Mouse (Mus musculus): Measurements from ENCODE around the gene Kif17. TPM values are rescaled to one million over a fixed set of nuclear protein-coding genes. Genes with fewer than 3 reads are reported as not detected.

Kif17 gene
- 0.52 and 0.72 TPM in 2 replicates for polyA plus RNA-seq (2012; rRNA removed)

GRCm38 (mm10) chr4:138250088-138250960 lies at the start of gene Kif17, which contains the start of gene Sh2d5:
Gene Kif17 (plus strand): TSS chr4:138250435.
Gene Sh2d5 (plus strand): TSS chr4:138250403.
- peak; percentile 44 for DNase-seq (ENCODE audit: low spot score)

- no peak for DNase-seq (ENCODE audit: low spot score)
These were observed 49.5 kb upstream of the Kif17 start for GRCm38 (mm10) chr4:138200769-138201168.

- no peak for DNase-seq (ENCODE audit: low spot score)
These were observed 48.5 kb upstream of the Kif17 start for GRCm38 (mm10) chr4:138201696-138202095.

- DNase-seq (ENCODE audit: low spot score), result no peak
These were observed 40.1 kb upstream of the Kif17 start for GRCm38 (mm10) chr4:138210116-138210515.

GRCm38 (mm10) chr4:138213861-138214260 lies 36.4 kb upstream of the Kif17 start:
- no peak for DNase-seq (ENCODE audit: low spot score)

- DNase-seq (ENCODE audit: low spot score), result no peak
These were observed 34.5 kb upstream of the Kif17 start for GRCm38 (mm10) chr4:138215671-138216199.

- peak; percentile 75 for DNase-seq (ENCODE audit: low spot score)
These were observed 33.9 kb upstream of the Kif17 start, which contains the start of gene Hp1bp3 for GRCm38 (mm10) chr4:138216200-138216890. Gene Hp1bp3 (plus strand): TSS chr4:138216296.

- DNase-seq (ENCODE audit: low spot score), result peak; percentile 96
These were observed 33.3 kb upstream of the Kif17 start for GRCm38 (mm10) chr4:138216891-138217392.

GRCm38 (mm10) chr4:138217441-138217840 lies 32.8 kb upstream of the Kif17 start:
- peak; percentile 47 for DNase-seq (ENCODE audit: low spot score)

- no peak for DNase-seq (ENCODE audit: low spot score)
These were observed 32.1 kb upstream of the Kif17 start for GRCm38 (mm10) chr4:138217951-138218685.

GRCm38 (mm10) chr4:138219331-138219730 lies 30.9 kb upstream of the Kif17 start:
- DNase-seq (ENCODE audit: low spot score), result no peak

- no peak for DNase-seq (ENCODE audit: low spot score)
These were observed 29.5 kb upstream of the Kif17 start for GRCm38 (mm10) chr4:138220761-138221160.

GRCm38 (mm10) chr4:138221406-138221805 lies 28.8 kb upstream of the Kif17 start:
- DNase-seq (ENCODE audit: low spot score), result no peak

- no peak for DNase-seq (ENCODE audit: low spot score)
These were observed 27.8 kb upstream of the Kif17 start for GRCm38 (mm10) chr4:138222396-138222795.

- DNase-seq (ENCODE audit: low spot score), result no peak
These were observed 26.6 kb upstream of the Kif17 start for GRCm38 (mm10) chr4:138223623-138224022.

GRCm38 (mm10) chr4:138246756-138247665 lies 3.2 kb upstream of the Kif17 start:
- no peak for DNase-seq (ENCODE audit: low spot score)

- no peak for DNase-seq (ENCODE audit: low spot score)
These were observed 1.6 kb downstream of the Kif17 start for GRCm38 (mm10) chr4:138251819-138252218.

GRCm38 (mm10) chr4:138252231-138252630 lies 2.0 kb downstream of the Kif17 start:
- DNase-seq (ENCODE audit: low spot score), result no peak

- no peak for DNase-seq (ENCODE audit: low spot score)
These were observed 7.0 kb downstream of the Kif17 start for GRCm38 (mm10) chr4:138257116-138257687.

- no peak for DNase-seq (ENCODE audit: low spot score)
These were observed 8.4 kb downstream of the Kif17 start for GRCm38 (mm10) chr4:138258663-138259062.

Measured in urinary bladder, adult 2 months (tissue).